Mouse (Mus musculus) heart, embryonic 10.5 days (tissue): Measurements from ENCODE around the gene Gm3448. TPM values are rescaled to one million over a fixed set of nuclear protein-coding genes. Genes with fewer than 3 reads are reported as not detected.
"Not testable (repeated sequence)": the region's sequence is repeated elsewhere in the genome, so short reads cannot be mapped to it uniquely, and the experiment has no call there.

Source experiments
- DNase-seq: peaks from one replicate; pipeline ENCODE4 v3.0.0-alpha.2; 2017; ENCODE audit warnings: low spot score
- H3K27ac ChIP-seq: fragments of 300-500 bp; sonication (generic); 2 replicates; pipeline ENCODE4 v1.5.1; 2016; ENCODE audit warnings: mild to moderate bottlenecking
- H3K27me3 ChIP-seq: fragments of 300-500 bp; sonication (generic); 2 replicates; pipeline ENCODE4 v1.6.1; 2016; ENCODE audit warnings: mild to moderate bottlenecking; ENCODE audit not compliant: poor library complexity, insufficient read depth, severe bottlenecking
- H3K36me3 ChIP-seq: fragments of 300-500 bp; sonication (generic); 2 replicates; pipeline ENCODE4 v1.6.1; 2016; ENCODE audit warnings: mild to moderate bottlenecking, moderate library complexity
- H3K4me1 ChIP-seq: fragments of 300-500 bp; sonication (generic); 2 replicates; pipeline ENCODE4 v1.6.1; 2016; ENCODE audit warnings: mild to moderate bottlenecking
- H3K4me3 ChIP-seq: fragments of 300-500 bp; sonication (generic); 2 replicates; pipeline ENCODE4 v1.5.1; 2016; ENCODE audit warnings: mild to moderate bottlenecking, moderate library complexity
- H3K9me3 ChIP-seq: fragments of 300-500 bp; sonication (generic); 2 replicates; pipeline ENCODE4 v1.6.1; 2016; ENCODE audit warnings: mild to moderate bottlenecking, moderate library complexity
- WGBS: fragments of 180-500 bp; shearing (Covaris S2); methylation state at CpG from one replicate; pipeline ENCODE4 v1.1.7; 2016; 5-methylcytosine and 5-hydroxymethylcytosine counted together
- polyA plus RNA-seq: library from polyadenylated mRNA; unstranded; fragments of >200 nt; fragmentation: Nextera tagmentation; extraction: Ambion mirVana; gene quantifications from 2 replicates; pipeline ENCODE4 v1.2.1, GENCODE M21; 2016

The Gm3448 gene
- polyA plus RNA-seq, 1 experiment from 2014 or later = 3.2 TPM

- H3K4me1 ChIP-seq, H3K36me3 ChIP-seq, H3K4me3 ChIP-seq, H3K27me3 ChIP-seq, H3K27ac ChIP-seq, DNase-seq, H3K9me3 ChIP-seq: not testable (repeated sequence)
- no CpG with 5 or more reads among the region's 6 CpGs for WGBS
These were observed 72.9 kb downstream of the Gm3448 start for GRCm38 (mm10) chr17:14968373-14968913.

DNA sequence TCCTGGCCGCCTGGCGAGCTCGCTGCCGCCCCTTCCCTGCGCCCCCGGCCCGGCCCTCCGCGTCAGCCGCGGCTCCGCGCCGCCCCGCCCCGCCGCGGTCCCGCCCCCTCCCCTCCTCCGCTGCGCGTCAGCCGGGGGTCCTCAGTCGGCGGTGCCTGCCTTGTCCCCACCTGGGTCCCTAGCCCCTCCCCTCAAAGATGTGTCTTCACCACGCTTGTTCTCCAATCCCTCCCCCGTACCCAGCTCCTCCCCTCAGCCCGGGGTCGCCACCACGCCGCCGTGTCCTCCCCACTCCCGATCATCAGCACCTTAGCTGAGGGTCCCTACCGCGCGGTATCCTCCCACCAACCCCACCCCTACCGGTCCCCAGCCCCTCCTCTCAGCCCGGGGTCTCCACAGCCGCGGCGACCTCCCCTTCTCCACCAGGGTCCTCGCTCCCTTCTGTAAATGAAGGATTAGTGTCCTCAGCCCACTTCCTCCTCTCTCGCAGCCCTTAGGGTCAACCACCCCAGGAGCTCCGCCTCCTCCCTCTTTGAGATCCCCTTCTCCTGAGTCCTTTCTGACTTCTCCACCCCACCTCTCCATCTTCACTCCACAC, 79.7 kb downstream of the Gm3448 start:
- not testable (repeated sequence) for H3K4me3 ChIP-seq, H3K9me3 ChIP-seq, H3K27ac ChIP-seq, H3K27me3 ChIP-seq, H3K4me1 ChIP-seq, H3K36me3 ChIP-seq, DNase-seq
- WGBS = no CpG with 5 or more reads among the region's 44 CpGs

GRCm38 (mm10) chr17:14960951-14961556, 80.3 kb downstream of the Gm3448 start, which contains the start of gene Phf10:
Gene Phf10, minus strand, starts transcription at chr17:14961273.
- Histone ChIP-seq H3K27ac (peak within 1 kb of the TSS; percentile 90), H3K4me3 (peak within 1 kb of the TSS; percentile 77)
- H3K36me3 ChIP-seq, H3K27me3 ChIP-seq, H3K9me3 ChIP-seq, H3K4me1 ChIP-seq, DNase-seq: not testable (repeated sequence)
- WGBS = 8% methylated on average over 58 of the region's 100 CpGs

- WGBS = under 1% methylated on average over 21 of the region's 23 CpGs
- Histone ChIP-seq H3K36me3 (peaks cover 3% of the 10 kb centered on the region; the same call in 1 of the 2 replicates), H3K27me3 (no peaks in the 10 kb centered on the region), H3K27ac (peak overlapping the region; percentile 90), H3K9me3 (no peaks in the 10 kb centered on the region), H3K4me3 (peak overlapping the region; percentile 77), H3K4me1 (peaks cover 7% of the 10 kb centered on the region)
- no peak for DNase-seq
These were observed 80.8 kb downstream of the Gm3448 start for GRCm38 (mm10) chr17:14960520-14960919.

GRCm38 (mm10) chr17:14959979-14960378, 81.4 kb downstream of the Gm3448 start:
- Histone ChIP-seq H3K4me3 (peak overlapping the region; percentile 77), H3K36me3 (peaks cover 3% of the 10 kb centered on the region; the same call in 1 of the 2 replicates), H3K27me3 (no peaks in the 10 kb centered on the region), H3K9me3 (no peaks in the 10 kb centered on the region), H3K27ac (no peak overlapping the region), H3K4me1 (peaks cover 7% of the 10 kb centered on the region)
- 29% methylated on average over 3 of the region's 3 CpGs for WGBS
- DNase-seq = no peak

GRCm38 (mm10) chr17:14958686-14959327, 82.5 kb downstream of the Gm3448 start:
- H3K36me3 ChIP-seq = peaks cover 9% of the 10 kb centered on the region
- peaks cover 7% of the 10 kb centered on the region for H3K4me1 ChIP-seq
- no peak overlapping the region for H3K4me3 ChIP-seq
- H3K27me3 ChIP-seq = no peaks in the 10 kb centered on the region
- H3K27ac ChIP-seq = no peak overlapping the region
- DNase-seq = no peak
- H3K9me3 ChIP-seq = no peaks in the 10 kb centered on the region
- WGBS = 81% methylated on average over 5 of the region's 5 CpGs

- H3K9me3 ChIP-seq = no peaks in the 10 kb centered on the region
- no peaks in the 10 kb centered on the region for H3K4me1 ChIP-seq
- 77% methylated on average over 8 of the region's 8 CpGs for WGBS
- H3K27ac ChIP-seq = no peak overlapping the region
- H3K27me3 ChIP-seq = no peaks in the 10 kb centered on the region
- H3K36me3 ChIP-seq = peaks cover 48% of the 10 kb centered on the region
- no peak overlapping the region for H3K4me3 ChIP-seq
- no peak for DNase-seq
These were observed 87.9 kb downstream of the Gm3448 start for GRCm38 (mm10) chr17:14953452-14953851.

- Histone ChIP-seq H3K27ac (no peak overlapping the region), H3K27me3 (no peaks in the 10 kb centered on the region), H3K4me3 (no peak overlapping the region), H3K9me3 (no peaks in the 10 kb centered on the region), H3K4me1 (0 out of 2 replicates have a peak, but pooled peaks cover 8% of the 10 kb centered on the region), H3K36me3 (peaks cover 65% of the 10 kb centered on the region)
- no peak for DNase-seq
- 84% methylated on average over 7 of the region's 7 CpGs for WGBS
These were observed 92.0 kb downstream of the Gm3448 start for GRCm38 (mm10) chr17:14949161-14949827.

Other genes starting within 250 kb of the Gm3448 start
- 3.2 TPM in 2 replicates for gene Wdr27, start 98.4 kb downstream of the Gm3448 start, polyA plus RNA-seq
- 29.8 and 32.8 TPM in 2 replicates for gene 1600012H06Rik, start 98.4 kb downstream of the Gm3448 start, polyA plus RNA-seq
- 18.9 and 33.3 TPM in 2 replicates for gene Phf10, start 80.3 kb downstream of the Gm3448 start, polyA plus RNA-seq
- 7.9 and 9.4 TPM in 2 replicates for gene 9030025P20Rik, start 63.1 kb downstream of the Gm3448 start, polyA plus RNA-seq
- gene Gm3417, start 62.7 kb downstream of the Gm3448 start, polyA plus RNA-seq = 0.92 TPM in 1 of 2 replicates, not detected in the other
- gene Gm3435, start 31.4 kb downstream of the Gm3448 start, polyA plus RNA-seq = 4.7 and 6.1 TPM in 2 replicates
- 67.6 and 80.2 TPM in 2 replicates for gene Ermard, start 329 bp downstream of the Gm3448 start, polyA plus RNA-seq
- 0.60 and 0.83 TPM in 2 replicates for gene Tcte3, start within 50 bp of the Gm3448 start, polyA plus RNA-seq